Comparison of ENCODE assay signal across 8 mouse cellular contexts in genomic region chr6:127453407-127454343, GRCm38 (mm10). TPM values are rescaled to one million over a fixed set of nuclear protein-coding genes. Genes with fewer than 3 reads are reported as not detected.
DNase-seq lines count a peak whose midpoint lies in the region; ATAC-seq lines count a peak whose summit lies in the region.

No protein-coding gene starts in this region.

- under 1% methylated on average over 70 of the region's 70 CpGs for WGBS in forebrain, embryonic 10.5 days
- under 1% methylated on average over 70 of the region's 70 CpGs for WGBS in heart, embryonic 16.5 days
- WGBS in liver, embryonic 15.5 days (ENCODE audit: insufficient replicate concordance), result under 1% methylated on average over 70 of the region's 70 CpGs
- WGBS in neural tube, embryonic 12.5 days, result under 1% methylated on average over 70 of the region's 70 CpGs

- ATAC-seq in heart, embryonic 16.5 days (replicated peaks; ENCODE audit: extremely low read depth, insufficient read depth, low FRiP score), result peak; percentile 96
- ATAC-seq in liver, embryonic 15.5 days (ENCODE audit: insufficient read depth), result peak; percentile 98
- ATAC-seq in neural tube, embryonic 12.5 days (ENCODE audit: low FRiP score, low read depth), result peak; percentile 94

- DNase-seq in CD8-positive naive resting alpha-beta T cell, adult 2 months (ENCODE audit: low read depth in 2 of 2, low spot score in 2 of 2), result peak; percentile 91 to 96
- DNase-seq in c-Kit-positive CD71-negative TER-119-negative erythroid progenitor cells, embryonic 14.5 days (ENCODE audit: low read depth), result peak; percentile 76
- DNase-seq in forebrain, embryonic 10.5 days (ENCODE audit: extremely low spot score, low spot score), result peak; percentile 91
- peak; percentile 93 to 96 for DNase-seq in kidney, postnatal 36 days
- DNase-seq in telencephalon, adult 2 months (ENCODE audit: low read depth, low spot score), result peak; percentile 89

- H3K9me3 ChIP-seq in forebrain, embryonic 10.5 days, result no peaks in the 10 kb centered on the region
- H3K9me3 ChIP-seq in heart, embryonic 16.5 days (replicated peaks; ENCODE audit: control insufficient read depth, low read length), result no peaks in the 10 kb centered on the region
- no peaks in the 10 kb centered on the region for H3K9me3 ChIP-seq in liver, embryonic 15.5 days (replicated peaks)
- H3K9me3 ChIP-seq in neural tube, embryonic 12.5 days, result no peaks in the 10 kb centered on the region

- H3K27me3 ChIP-seq in forebrain, embryonic 10.5 days (ENCODE audit: poor library complexity, severe bottlenecking), result no peaks in the 10 kb centered on the region
- no peaks in the 10 kb centered on the region for H3K27me3 ChIP-seq in heart, embryonic 16.5 days (ENCODE audit: control insufficient read depth, insufficient read depth, low read length)
- H3K27me3 ChIP-seq in liver, embryonic 15.5 days, result peaks cover 21% of the 10 kb centered on the region
- H3K27me3 ChIP-seq in neural tube, embryonic 12.5 days (replicated peaks), result no peaks in the 10 kb centered on the region

- H3K36me3 ChIP-seq in forebrain, embryonic 10.5 days (replicated peaks), result no peaks in the 10 kb centered on the region
- no peaks in the 10 kb centered on the region for H3K36me3 ChIP-seq in heart, embryonic 16.5 days (ENCODE audit: control insufficient read depth, insufficient read depth)
- no peaks in the 10 kb centered on the region for H3K36me3 ChIP-seq in liver, embryonic 15.5 days (replicated peaks)
- peaks cover 3% of the 10 kb centered on the region; the same call in 1 of the 2 replicates for H3K36me3 ChIP-seq in neural tube, embryonic 12.5 days

- H3K4me3 ChIP-seq in forebrain, embryonic 10.5 days, result peak overlapping the region; percentile 82
- H3K4me3 ChIP-seq in heart, embryonic 16.5 days (ENCODE audit: low read length), result peak overlapping the region; percentile 72
- H3K4me3 ChIP-seq in liver, embryonic 15.5 days (replicated peaks), result peak overlapping the region; percentile 77
- peak overlapping the region; percentile 71 for H3K4me3 ChIP-seq in neural tube, embryonic 12.5 days

- H3K4me2 ChIP-seq in heart, embryonic 16.5 days (ENCODE audit: low read depth, low read length), result peak overlapping the region; percentile 76
- peak overlapping the region; percentile 76 for H3K4me2 ChIP-seq in liver, embryonic 15.5 days
- H3K4me2 ChIP-seq in neural tube, embryonic 12.5 days (replicated peaks), result peak overlapping the region; percentile 61

- H3K27ac ChIP-seq in forebrain, embryonic 10.5 days, result peak overlapping the region; percentile 98
- peak overlapping the region; percentile 78 for H3K27ac ChIP-seq in heart, embryonic 16.5 days (ENCODE audit: low read length)
- H3K27ac ChIP-seq in liver, embryonic 15.5 days (replicated peaks), result peak overlapping the region; percentile 79
- H3K27ac ChIP-seq in neural tube, embryonic 12.5 days, result peak overlapping the region; percentile 83

- peaks cover 46% of the 10 kb centered on the region for H3K4me1 ChIP-seq in forebrain, embryonic 10.5 days
- H3K4me1 ChIP-seq in heart, embryonic 16.5 days (ENCODE audit: control insufficient read depth, insufficient read depth, low read length), result peaks cover 4% of the 10 kb centered on the region; the same call in 1 of the 2 replicates
- H3K4me1 ChIP-seq in liver, embryonic 15.5 days (replicated peaks), result peaks cover 17% of the 10 kb centered on the region
- peaks cover 11% of the 10 kb centered on the region for H3K4me1 ChIP-seq in neural tube, embryonic 12.5 days

- peak overlapping the region; percentile 83 for H3K9ac ChIP-seq in heart, embryonic 16.5 days (ENCODE audit: low read length)
- H3K9ac ChIP-seq in liver, embryonic 15.5 days, result peak overlapping the region; percentile 68
- H3K9ac ChIP-seq in neural tube, embryonic 12.5 days, result peak overlapping the region; percentile 85

RNA-seq across cellular contexts. Expression of gene Parp11, which starts 7.0 kb away (rescaled TPM):
- polyA plus RNA-seq in forebrain, embryonic 10.5 days (2016; fragmentation: Nextera tagmentation; extraction: Ambion mirVana), result 35.3 and 38.8 TPM in 2 replicates
- 15.1 and 18.3 TPM in 2 replicates for polyA plus RNA-seq in heart, embryonic 16.5 days (2015; fragmentation: Nextera tagmentation; extraction: Ambion mirVana)
- polyA plus RNA-seq in liver, embryonic 15.5 days (2015; fragmentation: Nextera tagmentation; extraction: Ambion mirVana), result 5.2 and 6.2 TPM in 2 replicates
- 60.5 and 62.8 TPM in 2 replicates for polyA plus RNA-seq in neural tube, embryonic 12.5 days (2016; fragmentation: Nextera tagmentation; extraction: Ambion mirVana)

Comparison
In these comparisons a context has a peak if more than half of its experiments do, and no peak if none do; other contexts are left out.
1. Peak in every context shown above with its lines: DNase-seq, ATAC-seq, H3K4me3 ChIP-seq and H3K27ac ChIP-seq.